Mouse (Mus musculus) R1 (cell line): ENCODE measurements around the gene Arl8a.
A peak's percentile ranks its signal among the peaks of the same experiment; 100 is the strongest.

Experiments
- DNase-seq: peaks from one replicate; pipeline ENCODE4 v3.0.0-alpha.2; 2018; ENCODE audit warnings: low read depth, low spot score

The Arl8a gene

DNA sequence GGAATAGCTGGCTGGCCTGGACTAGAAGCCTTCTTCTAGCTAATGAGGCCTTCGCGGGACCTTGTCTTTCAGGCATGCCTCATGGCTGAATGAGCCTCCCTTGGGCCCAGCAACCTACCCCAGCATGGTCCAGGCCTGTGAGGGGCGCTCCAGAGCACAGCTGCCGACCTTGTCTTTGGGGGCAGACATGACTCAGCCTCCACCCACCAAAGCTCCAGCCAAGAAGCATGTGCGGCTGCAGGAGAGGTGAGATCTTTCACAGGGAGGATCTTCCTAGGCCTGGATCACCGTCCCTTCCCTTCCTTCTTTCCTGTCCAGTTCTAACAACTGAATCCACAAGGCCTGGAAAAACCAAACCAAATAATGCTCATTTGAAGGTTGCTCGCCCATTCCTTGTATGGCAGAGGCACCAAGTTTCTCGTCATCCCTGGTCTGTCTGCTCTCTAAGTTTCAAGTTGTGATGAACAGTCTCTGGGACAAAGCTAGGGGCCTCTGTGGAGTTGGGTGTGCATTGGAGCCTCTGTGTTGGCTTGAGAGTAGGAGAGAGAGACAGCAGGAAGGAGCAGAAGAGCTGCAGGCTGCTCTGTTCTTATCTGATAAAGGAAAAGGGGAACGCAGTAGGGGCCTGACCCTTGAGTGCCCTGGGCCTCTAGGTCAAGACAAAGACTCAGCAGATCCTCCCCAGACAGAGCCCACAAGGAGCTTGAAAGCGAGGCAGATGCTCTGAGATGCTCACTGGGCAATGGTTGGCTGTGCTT is 12.8 kb upstream of the Arl8a start:
- no peak for DNase-seq

- DNase-seq: no peak
Measured at GRCm38 (mm10) chr1:135135111-135135787, 11.4 kb upstream of the Arl8a start.

GRCm38 (mm10) chr1:135136500-135136899 is 10.1 kb upstream of the Arl8a start:
- peak; percentile 86 for DNase-seq

- peak; percentile 80 for DNase-seq
Measured at GRCm38 (mm10) chr1:135139906-135140305, 6.7 kb upstream of the Arl8a start.

- no peak for DNase-seq
Measured at GRCm38 (mm10) chr1:135142452-135142851, 4.2 kb upstream of the Arl8a start.

- no peak for DNase-seq
Measured at GRCm38 (mm10) chr1:135143940-135144339, 2.7 kb upstream of the Arl8a start.

- DNase-seq: peak; percentile 86
Measured at GRCm38 (mm10) chr1:135146946-135147701, 500 bp downstream of the Arl8a start.

- no peak for DNase-seq
Measured at GRCm38 (mm10) chr1:135147702-135148058, 1.1 kb downstream of the Arl8a start.

GRCm38 (mm10) chr1:135148476-135148875 is 1.9 kb downstream of the Arl8a start:
- no peak for DNase-seq

- DNase-seq: no peak
Measured at GRCm38 (mm10) chr1:135148996-135149395, 2.4 kb downstream of the Arl8a start.

- DNase-seq: peak; percentile 25
Measured at GRCm38 (mm10) chr1:135154011-135154410, 7.4 kb downstream of the Arl8a start.

GRCm38 (mm10) chr1:135154411-135154959 is 7.9 kb downstream of the Arl8a start:
- DNase-seq: peak; percentile 94

GRCm38 (mm10) chr1:135156300-135156699 is 9.7 kb downstream of the Arl8a start:
- no peak for DNase-seq

- DNase-seq: no peak
Measured at GRCm38 (mm10) chr1:135158633-135159032, 12.0 kb downstream of the Arl8a start.

DNA sequence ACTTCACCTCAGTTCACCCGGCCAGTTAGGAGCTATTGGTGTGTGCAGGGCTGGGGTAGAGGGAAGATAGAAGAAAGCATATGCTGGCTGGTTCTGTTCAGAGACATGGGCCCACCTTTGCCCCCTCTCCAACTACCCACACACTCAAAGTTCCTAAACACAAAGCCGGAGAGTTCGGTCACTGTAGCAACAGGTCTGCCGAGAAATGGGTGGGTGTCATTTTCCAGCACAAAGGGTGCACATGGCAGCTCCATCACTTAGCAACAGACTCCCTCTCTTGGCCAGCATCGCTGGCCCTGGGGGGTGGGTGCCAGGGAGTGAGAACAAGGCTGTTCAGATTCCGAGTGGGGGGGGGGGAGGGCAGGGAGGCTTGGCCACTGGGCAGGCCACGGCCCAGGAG is 12.4 kb downstream of the Arl8a start:
- DNase-seq: no peak

DNA sequence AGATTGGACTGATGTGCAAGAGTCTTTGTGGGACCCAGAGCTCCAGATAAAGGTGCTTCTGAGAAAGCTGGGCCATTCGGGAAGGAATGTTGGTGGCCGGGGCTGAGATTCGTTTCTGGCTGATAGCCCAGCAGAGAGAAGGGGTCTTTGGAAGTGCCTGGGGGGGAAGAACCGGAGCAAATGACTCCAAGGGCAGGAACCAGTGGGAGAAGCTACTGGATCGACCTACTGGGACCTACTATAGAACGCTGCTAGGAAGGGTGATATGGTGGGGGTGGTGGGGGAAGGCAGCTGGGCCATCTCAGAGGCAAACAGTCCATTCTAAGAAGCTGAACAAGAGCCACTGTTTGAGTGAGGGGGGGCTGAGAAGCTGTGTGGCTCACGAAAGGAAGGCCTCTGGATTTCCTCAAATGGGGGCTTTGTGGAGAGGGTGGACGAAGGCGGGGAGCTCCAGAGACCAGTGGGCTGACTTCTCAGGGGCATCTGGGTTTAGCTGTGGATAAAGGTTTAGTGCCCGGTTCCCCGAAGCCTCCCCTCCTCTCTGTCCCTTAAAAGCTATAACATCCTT is 13.0 kb downstream of the Arl8a start:
- no peak for DNase-seq

- DNase-seq: no peak
Measured at GRCm38 (mm10) chr1:135160411-135161050, 13.9 kb downstream of the Arl8a start.

DNA sequence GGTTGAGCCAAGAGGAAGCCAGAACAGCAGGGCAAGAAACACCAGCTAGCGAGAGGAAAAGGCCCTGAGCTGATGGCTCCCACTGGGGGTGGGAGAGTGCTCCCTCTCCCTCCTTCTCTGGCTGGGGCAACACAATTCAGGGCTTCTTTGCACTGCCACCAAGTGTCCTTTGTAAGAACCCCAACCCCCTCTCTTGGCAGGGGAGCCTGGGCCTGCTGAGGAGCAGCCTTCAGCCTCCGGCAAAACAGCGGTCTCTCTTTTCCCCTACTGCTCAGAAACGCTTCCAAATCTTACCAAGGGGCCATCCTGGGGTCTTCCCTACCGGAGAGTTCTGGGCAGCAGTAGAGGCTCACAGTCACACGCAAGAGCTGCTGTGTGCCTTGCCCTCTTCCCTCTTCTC is 16.1 kb downstream of the Arl8a start:
- DNase-seq: no peak

- no peak for DNase-seq
Measured at GRCm38 (mm10) chr1:135167435-135167834, 20.8 kb downstream of the Arl8a start, which contains the start of gene Gpr37l1. Gene Gpr37l1 (minus strand): TSS chr1:135167681.

- DNase-seq: no peak
Measured at GRCm38 (mm10) chr1:135168453-135169200, 22.0 kb downstream of the Arl8a start.
